Mouse (Mus musculus) adrenal gland, adult 18-20 months (tissue): ENCODE measurements around the gene Tmem87b. TPM values are rescaled to one million over a fixed set of nuclear protein-coding genes. Genes with fewer than 3 reads are reported as not detected.

Experiments
- DNase-seq, 2 experiments: peaks; one replicate each; pipeline ENCODE4 v3.0.0; 2021 to 2022; ENCODE audit warnings: low spot score in 2 of 2
- total RNA-seq, 2 experiments: library from RNA; stranded (reverse); gene quantifications; 1 replicate in 1 of 2; 2 replicates in 1 of 2; pipeline ENCODE4 v1.2.3; 2021

The Tmem87b gene
- total RNA-seq, 2 experiments from 2014 or later: 24.6 to 37.8 TPM

GRCm38 (mm10) chr2:128885225-128885811 is 67.4 kb downstream of the Tmem87b start:
- DNase-seq: no peak

GRCm38 (mm10) chr2:128887866-128888550 is 70.1 kb downstream of the Tmem87b start:
- no peak for DNase-seq

GRCm38 (mm10) chr2:128890661-128891335 is 72.9 kb downstream of the Tmem87b start:
- DNase-seq: no peak

- no peak for DNase-seq
Measured at GRCm38 (mm10) chr2:128892180-128892721, 74.3 kb downstream of the Tmem87b start.

GRCm38 (mm10) chr2:128902843-128903242 is 84.9 kb downstream of the Tmem87b start:
- no peak for DNase-seq

- DNase-seq: peak in 1 of 2 experiments; percentile 5
Measured at GRCm38 (mm10) chr2:128903661-128904060, 85.7 kb downstream of the Tmem87b start.

Other genes starting within 250 kb of the Tmem87b start
- gene Spdye4c, start 226.9 kb upstream of the Tmem87b start, total RNA-seq: not detected
- gene Anapc1, start 130.7 kb upstream of the Tmem87b start, total RNA-seq: 10 to 100 TPM; 53.2 to 69.8 TPM
- gene Mertk, start 119.2 kb upstream of the Tmem87b start, total RNA-seq: 10 to 100 TPM; 12.8 to 17.5 TPM
- 1 to 10 TPM; 4.9 to 5.2 TPM for gene Fbln7, start 44.9 kb downstream of the Tmem87b start, total RNA-seq
- gene Zc3h8, start 126.0 kb downstream of the Tmem87b start, total RNA-seq: 1 to 10 TPM; 3.4 to 4.7 TPM
- 1 to 10 TPM; 2.8 to 3.1 TPM for gene Zc3h6, start 149.3 kb downstream of the Tmem87b start, total RNA-seq
- gene Gm10762, start 149.6 kb downstream of the Tmem87b start, total RNA-seq: 1 to 10 TPM; 5.7 to 8.8 TPM
- gene Vinac1, start 230.1 kb downstream of the Tmem87b start, total RNA-seq: under 1 TPM; 0.07 to 0.10 TPM
- gene Ttl, start 247.8 kb downstream of the Tmem87b start, total RNA-seq: 10 to 100 TPM; 10.1 to 13.4 TPM